Mouse (Mus musculus): Measurements from ENCODE around the gene Zfp536. TPM values are rescaled to one million over a fixed set of nuclear protein-coding genes. Genes with fewer than 3 reads are reported as not detected.

The Zfp536 gene
- total RNA-seq, 2 experiments from 2014 or later: 10.6 to 13.3 TPM

Other genes with a start within 250 kb of the Zfp536 start
- gene Uri1, start 249.9 kb upstream of the Zfp536 start, total RNA-seq (2021): 10 to 100 TPM; 32.0 to 36.6 TPM